Mouse (Mus musculus) liver, embryonic 15.5 days (tissue): Measurements from ENCODE around the gene Ralgps1. TPM values are rescaled to one million over a fixed set of nuclear protein-coding genes. Genes with fewer than 3 reads are reported as not detected.
A peak's percentile ranks its signal among the peaks of the same experiment; 100 is the strongest.
"Not testable (repeated sequence)": the region's sequence is repeated elsewhere in the genome, so short reads cannot be mapped to it uniquely, and the experiment has no call there.

Source experiments
- ATAC-seq: fragments of 200-750 bp; cut with Nextera tagmentation; 2 replicates; pipeline ENCODE4 v1.8.0; 2017; ENCODE audit warnings: moderate number of reproducible peaks, mild to moderate bottlenecking, moderate library complexity; ENCODE audit not compliant: insufficient read depth
- H3K27ac ChIP-seq: fragments of 300-500 bp; sonication (generic); replicated peaks from 2 replicates; pipeline ENCODE4 v1.5.1; 2015; ENCODE audit warnings: mild to moderate bottlenecking, inconsistent platforms
- H3K27me3 ChIP-seq: fragments of 300-500 bp; sonication (generic); 2 replicates; pipeline ENCODE4 v1.6.1; 2015; ENCODE audit warnings: mild to moderate bottlenecking, inconsistent platforms
- H3K36me3 ChIP-seq: fragments of 300-500 bp; sonication (generic); replicated peaks from 2 replicates; pipeline ENCODE4 v1.6.1; 2015; ENCODE audit warnings: moderate library complexity, mild to moderate bottlenecking, inconsistent platforms
- H3K4me1 ChIP-seq: fragments of 300-500 bp; sonication (generic); replicated peaks from 2 replicates; pipeline ENCODE4 v1.6.1; 2015; ENCODE audit warnings: inconsistent platforms
- H3K4me2 ChIP-seq: fragments of 300-500 bp; sonication (generic); 2 replicates; pipeline ENCODE4 v1.6.1; 2015; ENCODE audit warnings: moderate library complexity, mild to moderate bottlenecking, inconsistent platforms
- H3K4me3 ChIP-seq: fragments of 300-500 bp; sonication (generic); replicated peaks from 2 replicates; pipeline ENCODE4 v1.5.1; 2015; ENCODE audit warnings: mild to moderate bottlenecking, inconsistent platforms
- H3K9ac ChIP-seq: fragments of 300-500 bp; sonication (generic); 2 replicates; pipeline ENCODE4 v1.6.1; 2015; ENCODE audit warnings: moderate library complexity, mild to moderate bottlenecking, inconsistent platforms
- H3K9me3 ChIP-seq: fragments of 300-500 bp; sonication (generic); replicated peaks from 2 replicates; pipeline ENCODE4 v1.6.1; 2016; ENCODE audit warnings: inconsistent platforms
- WGBS: fragments of 180-500 bp; shearing (Covaris S2); methylation state at CpG from one replicate; pipeline ENCODE4 v1.1.7; 2015; ENCODE audit warnings: mixed read lengths; ENCODE audit not compliant: insufficient replicate concordance; 5-methylcytosine and 5-hydroxymethylcytosine counted together
- polyA plus RNA-seq: library from polyadenylated mRNA; unstranded; fragments of >200 nt; fragmentation: Nextera tagmentation; extraction: Ambion mirVana; gene quantifications from 2 replicates; pipeline ENCODE4 v1.2.1, GENCODE M21; 2015

Ralgps1 gene
- polyA plus RNA-seq, 1 experiment from 2014 or later: 0.90 TPM

- H3K4me3 ChIP-seq: no peak overlapping the region
- H3K27ac ChIP-seq: no peak overlapping the region
- ATAC-seq: no peak
- H3K27me3 ChIP-seq: no peaks in the 10 kb centered on the region
- no peaks in the 10 kb centered on the region for H3K9me3 ChIP-seq
- no peaks in the 10 kb centered on the region for H3K36me3 ChIP-seq
- H3K4me2 ChIP-seq: no peak overlapping the region
- H3K9ac ChIP-seq: no peak overlapping the region
- 74% methylated on average over 4 of the region's 4 CpGs for WGBS
- H3K4me1 ChIP-seq: no peaks in the 10 kb centered on the region
Measured at GRCm38 (mm10) chr2:33345956-33346355, 25.3 kb downstream of the Ralgps1 start.

GRCm38 (mm10) chr2:33345475-33345874, 25.8 kb downstream of the Ralgps1 start:
- Histone ChIP-seq H3K27ac (no peak overlapping the region), H3K27me3 (no peaks in the 10 kb centered on the region), H3K4me3 (no peak overlapping the region), H3K4me1 (no peaks in the 10 kb centered on the region), H3K9ac (no peak overlapping the region), H3K36me3 (no peaks in the 10 kb centered on the region), H3K9me3 (no peaks in the 10 kb centered on the region), H3K4me2 (no peak overlapping the region)
- ATAC-seq: no peak
- 42% methylated on average over 6 of the region's 6 CpGs for WGBS

- Histone ChIP-seq H3K4me2 (no peak overlapping the region), H3K27me3 (no peaks in the 10 kb centered on the region), H3K4me3 (no peak overlapping the region), H3K9me3 (no peaks in the 10 kb centered on the region), H3K27ac (no peak overlapping the region), H3K4me1 (no peaks in the 10 kb centered on the region), H3K9ac (no peak overlapping the region), H3K36me3 (no peaks in the 10 kb centered on the region)
- no peak for ATAC-seq
- WGBS: 49% methylated on average over 3 of the region's 3 CpGs
Measured at GRCm38 (mm10) chr2:33343413-33343812, 27.9 kb downstream of the Ralgps1 start.

- 52% methylated on average over 4 of the region's 4 CpGs for WGBS
- no peak for ATAC-seq
- H3K27me3 ChIP-seq: no peaks in the 10 kb centered on the region
- no peaks in the 10 kb centered on the region for H3K4me1 ChIP-seq
- no peaks in the 10 kb centered on the region for H3K36me3 ChIP-seq
- H3K4me3 ChIP-seq: no peak overlapping the region
- H3K27ac ChIP-seq: no peak overlapping the region
- H3K9me3 ChIP-seq: no peaks in the 10 kb centered on the region
- H3K9ac ChIP-seq: no peak overlapping the region
- H3K4me2 ChIP-seq: no peak overlapping the region
Measured at GRCm38 (mm10) chr2:33342148-33342547, 29.1 kb downstream of the Ralgps1 start.

GRCm38 (mm10) chr2:33335789-33336188, 35.5 kb downstream of the Ralgps1 start:
- no peaks in the 10 kb centered on the region for H3K36me3 ChIP-seq
- no peak overlapping the region for H3K27ac ChIP-seq
- no peaks in the 10 kb centered on the region for H3K27me3 ChIP-seq
- no peak for ATAC-seq
- H3K4me3 ChIP-seq: no peak overlapping the region
- no peaks in the 10 kb centered on the region for H3K9me3 ChIP-seq
- H3K4me1 ChIP-seq: no peaks in the 10 kb centered on the region
- H3K4me2 ChIP-seq: no peak overlapping the region
- H3K9ac ChIP-seq: no peak overlapping the region

GRCm38 (mm10) chr2:33329622-33330021, 41.7 kb downstream of the Ralgps1 start:
- no peak for ATAC-seq
- Histone ChIP-seq H3K27me3 (no peaks in the 10 kb centered on the region), H3K4me2 (no peak overlapping the region), H3K4me3 (no peak overlapping the region), H3K27ac (no peak overlapping the region), H3K36me3 (no peaks in the 10 kb centered on the region), H3K9ac (no peak overlapping the region), H3K9me3 (no peaks in the 10 kb centered on the region), H3K4me1 (no peaks in the 10 kb centered on the region)
- 36% methylated on average over 2 of the region's 3 CpGs for WGBS

GRCm38 (mm10) chr2:33328941-33329340, 42.3 kb downstream of the Ralgps1 start:
- 47% methylated on average over 1 of the region's 1 CpGs for WGBS

GRCm38 (mm10) chr2:33325359-33325758, 45.9 kb downstream of the Ralgps1 start:
- H3K27ac ChIP-seq: no peak overlapping the region
- no peaks in the 10 kb centered on the region for H3K9me3 ChIP-seq
- WGBS: 45% methylated on average over 3 of the region's 3 CpGs
- H3K36me3 ChIP-seq: no peaks in the 10 kb centered on the region
- no peaks in the 10 kb centered on the region for H3K4me1 ChIP-seq
- no peak overlapping the region for H3K9ac ChIP-seq
- no peak for ATAC-seq
- H3K4me2 ChIP-seq: no peak overlapping the region
- H3K27me3 ChIP-seq: no peaks in the 10 kb centered on the region
- no peak overlapping the region for H3K4me3 ChIP-seq

More at GRCm38 (mm10) chr2:33328941-33329340, 42.3 kb downstream of the Ralgps1 start:
- H3K36me3 ChIP-seq: no peaks in the 10 kb centered on the region
- peak; percentile 12 for ATAC-seq
- no peak overlapping the region for H3K9ac ChIP-seq
- no peak overlapping the region for H3K4me3 ChIP-seq
- no peaks in the 10 kb centered on the region for H3K9me3 ChIP-seq
- no peak overlapping the region for H3K4me2 ChIP-seq
- H3K27ac ChIP-seq: no peak overlapping the region
- H3K27me3 ChIP-seq: no peaks in the 10 kb centered on the region
- H3K4me1 ChIP-seq: no peaks in the 10 kb centered on the region

- 59% methylated on average over 8 of the region's 8 CpGs for WGBS
- Histone ChIP-seq H3K4me1 (no peaks in the 10 kb centered on the region), H3K36me3 (no peaks in the 10 kb centered on the region), H3K27me3 (no peaks in the 10 kb centered on the region), H3K9ac (no peak overlapping the region), H3K4me3 (no peak overlapping the region), H3K27ac (no peak overlapping the region), H3K9me3 (no peaks in the 10 kb centered on the region), H3K4me2 (no peak overlapping the region)
- no peak for ATAC-seq
Measured at GRCm38 (mm10) chr2:33323799-33324595, 47.3 kb downstream of the Ralgps1 start.

GRCm38 (mm10) chr2:33323043-33323625, 48.2 kb downstream of the Ralgps1 start:
- not testable (repeated sequence) for ATAC-seq, H3K36me3 ChIP-seq, H3K4me3 ChIP-seq, H3K4me2 ChIP-seq, H3K4me1 ChIP-seq, H3K27me3 ChIP-seq, H3K9me3 ChIP-seq, H3K27ac ChIP-seq, H3K9ac ChIP-seq
- 77% methylated on average over 9 of the region's 9 CpGs for WGBS

GRCm38 (mm10) chr2:33321641-33322040, 49.6 kb downstream of the Ralgps1 start:
- H3K4me3 ChIP-seq: no peak overlapping the region
- ATAC-seq: no peak
- H3K4me1 ChIP-seq: no peaks in the 10 kb centered on the region
- no peak overlapping the region for H3K4me2 ChIP-seq
- H3K9ac ChIP-seq: no peak overlapping the region
- 51% methylated on average over 2 of the region's 2 CpGs for WGBS
- no peaks in the 10 kb centered on the region for H3K9me3 ChIP-seq
- H3K27me3 ChIP-seq: no peaks in the 10 kb centered on the region
- no peaks in the 10 kb centered on the region for H3K36me3 ChIP-seq
- no peak overlapping the region for H3K27ac ChIP-seq

- H3K4me1 ChIP-seq: no peaks in the 10 kb centered on the region
- WGBS: 79% methylated on average over 2 of the region's 2 CpGs
Measured at GRCm38 (mm10) chr2:33321031-33321430, 50.3 kb downstream of the Ralgps1 start.

More at GRCm38 (mm10) chr2:33321031-33321430, 50.3 kb downstream of the Ralgps1 start:
- Histone ChIP-seq H3K9me3 (no peaks in the 10 kb centered on the region), H3K27ac (no peak overlapping the region), H3K4me2 (no peak overlapping the region), H3K36me3 (no peaks in the 10 kb centered on the region), H3K27me3 (no peaks in the 10 kb centered on the region), H3K9ac (no peak overlapping the region), H3K4me3 (no peak overlapping the region)
- ATAC-seq: no peak
